Mouse (Mus musculus): ENCODE data around the gene Rbmy. TPM values are rescaled to one million over a fixed set of nuclear protein-coding genes. Genes with fewer than 3 reads are reported as not detected.
"Not testable (repeated sequence)": the region's sequence is repeated elsewhere in the genome, so short reads cannot be mapped to it uniquely, and the experiment has no call there.

Rbmy gene
- not detected for total RNA-seq (2021)
- long read RNA-seq, experiment 1, result 0 reads
- long read RNA-seq, experiment 2, result 0 reads

DNA sequence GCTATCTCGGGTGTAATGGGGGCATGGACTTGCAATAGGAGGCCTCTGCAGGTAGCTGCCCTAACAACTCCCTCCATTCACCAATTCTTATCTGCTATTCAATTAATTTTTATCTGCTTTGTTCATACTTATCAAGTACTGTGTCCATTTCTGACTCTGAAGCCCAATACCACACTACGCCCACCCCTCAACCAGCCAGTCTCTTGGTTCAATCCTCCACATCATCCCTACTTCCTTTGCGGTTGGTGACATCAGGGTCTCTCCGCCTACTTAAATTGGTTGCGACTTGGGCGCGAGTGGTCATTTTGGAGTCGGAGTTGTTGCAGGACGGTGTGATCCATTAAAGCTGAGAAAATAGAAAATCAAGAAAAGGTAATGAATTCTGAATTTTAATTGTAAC is at the start of gene Rbmy, which contains the start of gene Gm10256:
Gene Rbmy, plus strand, starts transcription at position 301 of the 400 bp plus-strand sequence.
Gene Gm10256, plus strand, starts transcription at position 320 of the 400 bp plus-strand sequence.
- intact Hi-C loops (cut with DNase I; ENCODE audit: low total_unique reads), result not testable (repeated sequence)

DNA sequence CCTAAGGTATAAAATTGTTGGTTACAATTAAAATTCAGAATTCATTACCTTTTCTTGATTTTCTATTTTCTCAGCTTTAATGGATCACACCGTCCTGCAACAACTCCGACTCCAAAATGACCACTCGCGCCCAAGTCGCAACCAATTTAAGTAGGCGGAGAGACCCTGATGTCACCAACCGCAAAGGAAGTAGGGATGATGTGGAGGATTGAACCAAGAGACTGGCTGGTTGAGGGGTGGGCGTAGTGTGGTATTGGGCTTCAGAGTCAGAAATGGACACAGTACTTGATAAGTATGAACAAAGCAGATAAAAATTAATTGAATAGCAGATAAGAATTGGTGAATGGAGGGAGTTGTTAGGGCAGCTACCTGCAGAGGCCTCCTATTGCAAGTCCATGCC is 34.4 kb upstream of the Rbmy start, which contains the start of gene Gm4064:
Gene Gm4064, minus strand, starts transcription at position 101 of the 400 bp plus-strand sequence.
- intact Hi-C loops (cut with DNase I; ENCODE audit: low total_unique reads); DNase-seq: not testable (repeated sequence)

More for the DNA sequence above, at the start of gene Rbmy, which contains the start of gene Gm10256:
- DNase-seq, result not testable (repeated sequence)

Other genes starting within 250 kb of the Rbmy start
- not detected for gene H2al2c, start 231.6 kb upstream of the Rbmy start, total RNA-seq (2021)
- not detected for gene Sry, start 167.0 kb upstream of the Rbmy start, total RNA-seq (2021)
- not detected for gene H2al2b, start 110.0 kb upstream of the Rbmy start, total RNA-seq (2021)
- gene Gm4064, start 34.5 kb upstream of the Rbmy start, total RNA-seq (2021), result not detected
- not detected for gene Gm10256, start within 50 bp of the Rbmy start, total RNA-seq (2021)
- gene Gm10352, start 70.3 kb downstream of the Rbmy start, total RNA-seq (2021), result not detected
- not detected for gene Gm29289, start 101.9 kb downstream of the Rbmy start, total RNA-seq (2021)

Data from gastrocnemius, postnatal 14 days (tissue).